Mouse (Mus musculus) CH12.LX (cell line): ENCODE measurements around the gene Cd48. TPM values are rescaled to one million over a fixed set of nuclear protein-coding genes. Genes with fewer than 3 reads are reported as not detected.

Experiments
- DNase-seq: peaks from one replicate; pipeline ENCODE4 v3.0.0-alpha.2; 2013; ENCODE audit errors: extremely low read depth
- H3K27ac ChIP-seq: 2 replicates; pipeline ENCODE4 v1.5.1; 2012; ENCODE audit warnings: low read depth, mild to moderate bottlenecking, control low read depth, moderate library complexity; ENCODE audit not compliant: insufficient read depth
- H3K27me3 ChIP-seq: replicated peaks from 2 replicates; pipeline ENCODE3; 2012; ENCODE audit warnings: inconsistent platforms
- H3K36me3 ChIP-seq, 2 experiments: replicated peaks in 1 of 2; 2 replicates each; pipeline versions ENCODE3 to v1.6.1; 2012; ENCODE audit warnings: inconsistent platforms in 1 of 2, low read length in 1 of 2, mild to moderate bottlenecking in 1 of 2, mixed read lengths in 1 of 2, moderate library complexity in 1 of 2; ENCODE audit not compliant: control insufficient read depth in 1 of 2, insufficient read depth in 1 of 2
- H3K4me1 ChIP-seq, 2 experiments: 2 replicates each; pipeline ENCODE4 v1.6.1; 2012; ENCODE audit warnings: inconsistent platforms in 1 of 2, moderate library complexity in 1 of 2; ENCODE audit not compliant: insufficient read depth in 2 of 2, control insufficient read depth in 1 of 2
- H3K4me2 ChIP-seq: 2 replicates; pipeline ENCODE4 v1.6.1; 2012; ENCODE audit warnings: low read depth, mild to moderate bottlenecking, control low read depth; ENCODE audit not compliant: poor library complexity, insufficient read depth, severe bottlenecking
- H3K4me3 ChIP-seq, 3 experiments: fragments of 150-350 bp in 1 of 3; sonication (generic) in 1 of 3; replicated peaks in 1 of 3; 2 replicates each; pipeline versions ENCODE3 to v1.5.1; 2011 to 2012; ENCODE audit warnings: low read depth in 2 of 3, low read length in 2 of 3, mild to moderate bottlenecking in 2 of 3, moderate library complexity in 2 of 3, control low read depth in 1 of 3, improper control_type of control experiment in 1 of 3, inconsistent platforms in 1 of 3, mixed read lengths in 1 of 3; ENCODE audit not compliant: poor library complexity in 1 of 3
- H3K79me2 ChIP-seq: replicated peaks from 2 replicates; pipeline ENCODE4 v1.6.1; 2012; ENCODE audit warnings: mild to moderate bottlenecking, moderate library complexity; ENCODE audit not compliant: control insufficient read depth, poor library complexity, insufficient read depth, severe bottlenecking; ENCODE audit errors: extremely low read depth
- H3K9ac ChIP-seq: 2 replicates; pipeline ENCODE4 v1.6.1; 2012; ENCODE audit warnings: low read depth, mild to moderate bottlenecking, control low read depth, moderate library complexity; ENCODE audit not compliant: insufficient read depth
- H3K9me3 ChIP-seq: replicated peaks from 2 replicates; pipeline ENCODE3; 2012; ENCODE audit warnings: low read length, inconsistent platforms, mixed read lengths
- BHLHE40 ChIP-seq: IDR thresholded peaks from 2 replicates; pipeline ENCODE4 v1.6.1; 2011; ENCODE audit warnings: mild to moderate bottlenecking, low read depth, low read length, improper control_type of control experiment
- CHD1 ChIP-seq: IDR thresholded peaks from 2 replicates; pipeline ENCODE4 v1.6.1; 2012; ENCODE audit warnings: low read depth, low read length, improper control_type of control experiment, inconsistent platforms
- CHD2 ChIP-seq: IDR thresholded peaks from 2 replicates; pipeline ENCODE4 v1.6.1; 2011; ENCODE audit warnings: low read length, improper control_type of control experiment
- CTCF ChIP-seq, 2 experiments: IDR thresholded peaks in 1 of 2; conservative IDR thresholded peaks in 1 of 2; 2 replicates each; pipeline ENCODE4 v1.5.1; 2011 to 2012; ENCODE audit warnings: low read depth in 2 of 2, low read length in 2 of 2, improper control_type of control experiment in 1 of 2, inconsistent platforms in 1 of 2, mild to moderate bottlenecking in 1 of 2, moderate library complexity in 1 of 2
- E2F4 ChIP-seq: IDR thresholded peaks from 2 replicates; pipeline ENCODE4 v1.6.1; 2011; ENCODE audit warnings: low read depth, low read length, improper control_type of control experiment; ENCODE audit not compliant: insufficient replicate concordance
- ELF1 ChIP-seq: IDR thresholded peaks from 2 replicates; pipeline ENCODE4 v1.6.1; 2014; ENCODE audit warnings: low read depth, mild to moderate bottlenecking, inconsistent platforms, low read length, improper control_type of control experiment
- EP300 ChIP-seq: IDR thresholded peaks from 2 replicates; pipeline ENCODE4 v1.6.1; 2011; ENCODE audit warnings: low read length, improper control_type of control experiment
- ETS1 ChIP-seq: conservative IDR thresholded peaks from 2 replicates; pipeline ENCODE4 v1.6.1; 2012; ENCODE audit warnings: low read depth, mild to moderate bottlenecking, inconsistent platforms, low read length, improper control_type of control experiment, moderate library complexity
- GABPA ChIP-seq: IDR thresholded peaks from 2 replicates; pipeline ENCODE4 v1.6.1; 2012; ENCODE audit warnings: low read depth, low read length, improper control_type of control experiment, inconsistent platforms; ENCODE audit not compliant: insufficient replicate concordance
- HCFC1 ChIP-seq: IDR thresholded peaks from 2 replicates; pipeline ENCODE4 v1.6.1; 2012; ENCODE audit warnings: low read depth, mild to moderate bottlenecking, inconsistent platforms, low read length, improper control_type of control experiment
- IRF4 ChIP-seq: IDR thresholded peaks from 2 replicates; pipeline ENCODE4 v1.6.1; 2014; ENCODE audit warnings: low read depth, mild to moderate bottlenecking, inconsistent platforms, low read length, improper control_type of control experiment
- JUN ChIP-seq: IDR thresholded peaks from 2 replicates; pipeline ENCODE4 v1.6.1; 2011; ENCODE audit warnings: low read depth, mild to moderate bottlenecking, low read length, improper control_type of control experiment, moderate library complexity; ENCODE audit not compliant: insufficient read depth
- JUND ChIP-seq: conservative IDR thresholded peaks from 2 replicates; pipeline ENCODE4 v1.6.1; 2011; ENCODE audit warnings: low read depth, low read length, improper control_type of control experiment
- KAT2A ChIP-seq: IDR thresholded peaks from 2 replicates; pipeline ENCODE4 v1.6.1; 2012; ENCODE audit warnings: low read length, improper control_type of control experiment, inconsistent platforms; ENCODE audit not compliant: insufficient replicate concordance
- MAFK ChIP-seq: IDR thresholded peaks from 2 replicates; pipeline ENCODE4 v1.6.1; 2011; ENCODE audit warnings: low read length, improper control_type of control experiment; ENCODE audit not compliant: insufficient replicate concordance
- MAX ChIP-seq: IDR thresholded peaks from 2 replicates; pipeline ENCODE4 v1.6.1; 2011; ENCODE audit warnings: low read length, improper control_type of control experiment
- MAZ ChIP-seq: IDR thresholded peaks from 2 replicates; pipeline ENCODE4 v1.6.1; 2012; ENCODE audit warnings: low read depth, mild to moderate bottlenecking, inconsistent platforms, low read length, improper control_type of control experiment, moderate library complexity
- MEF2A ChIP-seq: IDR thresholded peaks from 2 replicates; pipeline ENCODE4 v1.6.1; 2014; ENCODE audit warnings: low read depth, mild to moderate bottlenecking, inconsistent platforms, low read length, improper control_type of control experiment, borderline replicate concordance
- MXI1 ChIP-seq: IDR thresholded peaks from 2 replicates; pipeline ENCODE4 v1.6.1; 2011; ENCODE audit warnings: mild to moderate bottlenecking, low read depth, low read length, improper control_type of control experiment
- MYC ChIP-seq: IDR thresholded peaks from 2 replicates; pipeline ENCODE4 v1.6.1; 2011; ENCODE audit warnings: low read depth, mild to moderate bottlenecking, improper control_type of control experiment, low read length
- NELFE ChIP-seq: IDR thresholded peaks from 2 replicates; pipeline ENCODE4 v1.6.1; 2011; ENCODE audit warnings: low read depth, low read length, improper control_type of control experiment
- NRF1 ChIP-seq: IDR thresholded peaks from 2 replicates; pipeline ENCODE4 v1.6.1; 2014; ENCODE audit warnings: low read depth, mild to moderate bottlenecking, inconsistent platforms, low read length, improper control_type of control experiment, moderate library complexity
- PAX5 ChIP-seq: IDR thresholded peaks from 2 replicates; pipeline ENCODE4 v1.6.1; 2012; ENCODE audit warnings: low read length, inconsistent platforms, mixed read lengths
- POLR2A ChIP-seq: IDR thresholded peaks from 2 replicates; pipeline ENCODE4 v1.6.1; 2011; ENCODE audit warnings: low read depth, mild to moderate bottlenecking, improper control_type of control experiment, low read length
- POLR2AphosphoS2 ChIP-seq: IDR thresholded peaks from 2 replicates; pipeline ENCODE4 v1.6.1; 2011; ENCODE audit warnings: low read depth, low read length, improper control_type of control experiment
- RAD21 ChIP-seq: IDR thresholded peaks from 2 replicates; pipeline ENCODE4 v1.6.1; 2011; ENCODE audit warnings: low read depth, mild to moderate bottlenecking, low read length, improper control_type of control experiment, moderate library complexity
- RCOR1 ChIP-seq: conservative IDR thresholded peaks from 2 replicates; pipeline ENCODE4 v1.6.1; 2012; ENCODE audit warnings: low read depth, mild to moderate bottlenecking, inconsistent platforms, low read length, improper control_type of control experiment
- SIN3A ChIP-seq: IDR thresholded peaks from 2 replicates; pipeline ENCODE4 v1.6.1; 2012; ENCODE audit warnings: low read length, improper control_type of control experiment, inconsistent platforms
- SMC3 ChIP-seq: IDR thresholded peaks from 2 replicates; pipeline ENCODE4 v1.6.1; 2011; ENCODE audit warnings: low read depth, low read length, improper control_type of control experiment
- TBP ChIP-seq: conservative IDR thresholded peaks from 2 replicates; pipeline ENCODE4 v1.6.1; 2011; ENCODE audit warnings: low read depth, low read length, improper control_type of control experiment
- TCF12 ChIP-seq: IDR thresholded peaks from 2 replicates; pipeline ENCODE4 v1.6.1; 2014; ENCODE audit warnings: low read depth, mild to moderate bottlenecking, inconsistent platforms, low read length, improper control_type of control experiment
- UBTF ChIP-seq: IDR thresholded peaks from 2 replicates; pipeline ENCODE4 v1.6.1; 2012; ENCODE audit warnings: low read depth, mild to moderate bottlenecking, inconsistent platforms, low read length, improper control_type of control experiment, moderate library complexity
- USF1 ChIP-seq: IDR thresholded peaks from 2 replicates; pipeline ENCODE4 v1.6.1; 2014; ENCODE audit warnings: low read depth, mild to moderate bottlenecking, inconsistent platforms, low read length, improper control_type of control experiment
- USF2 ChIP-seq: conservative IDR thresholded peaks from 2 replicates; pipeline ENCODE4 v1.6.1; 2011; ENCODE audit warnings: low read depth, low read length, improper control_type of control experiment
- ZC3H11A ChIP-seq: IDR thresholded peaks from 2 replicates; pipeline ENCODE4 v1.6.1; 2012; ENCODE audit warnings: low read depth, mild to moderate bottlenecking, inconsistent platforms, low read length, improper control_type of control experiment
- ZKSCAN1 ChIP-seq: IDR thresholded peaks from 2 replicates; pipeline ENCODE4 v1.6.1; 2012; ENCODE audit warnings: low read depth, inconsistent platforms, low read length, improper control_type of control experiment, borderline replicate concordance
- ZMIZ1 ChIP-seq: IDR thresholded peaks from 2 replicates; pipeline ENCODE4 v1.6.1; 2012; ENCODE audit warnings: low read depth, mild to moderate bottlenecking, inconsistent platforms, low read length, improper control_type of control experiment
- ZNF384 ChIP-seq: IDR thresholded peaks from 2 replicates; pipeline ENCODE4 v1.6.1; 2012; ENCODE audit warnings: low read depth, low read length, improper control_type of control experiment, inconsistent platforms
- dilution Hi-C: fragments of 300-500 bp; cut with MboI; formaldehyde crosslinking; loops from 2 replicates; pipeline ENCODE4 v1.14.3; 2020; ENCODE audit warnings: low sequenced_read_pairs; ENCODE audit not compliant: extremely low pct_unique_long_range_greater_than_20kb, extremely low pct_ligation_motif_present
- in situ Hi-C: fragments of 300-500 bp; cut with MboI; formaldehyde crosslinking; loops from 3 replicates; pipeline ENCODE4 v1.14.3; 2019; ENCODE audit warnings: low sequenced_read_pairs, low pct_ligation_motif_present, low pct_unique_long_range_greater_than_20kb, mixed read lengths
- polyA plus RNA-seq: library from polyadenylated mRNA; unstranded; fragments of >175 nt; gene quantifications from 2 replicates; pipeline ENCODE4 v1.2.1, GENCODE M21; 2012; ENCODE audit warnings: low read depth; ENCODE audit not compliant: insufficient read length
- total RNA-seq, 2 experiments: library from RNA; depleted of rRNA; stranded (reverse); fragments of 300-350 nt in 1 of 2; fragments of >200 nt in 1 of 2; gene quantifications; 2 replicates each; pipeline ENCODE4 v1.2.3; 2012 to 2014

The Cd48 gene
- total RNA-seq (2012; rRNA removed) (65.0 and 96.4 TPM in 2 replicates), total RNA-seq (2014; rRNA removed) (218 and 231 TPM in 2 replicates), polyA plus RNA-seq (80.3 and 87.6 TPM in 2 replicates)

- dilution Hi-C loops, result no loop called here
- Histone ChIP-seq H3K9ac (peak within 1 kb of the TSS; percentile 95), H3K9me3 (no peaks in the 10 kb centered on the region), H3K4me2 (peak within 1 kb of the TSS; percentile 88), H3K79me2 (peaks cover 30% of the 10 kb centered on the region), H3K27ac (peak within 1 kb of the TSS; percentile 93), H3K4me1 (peaks cover 22 to 45% of the 10 kb centered on the region in 2 experiments), H3K36me3 (peaks cover 0 to 11% of the 10 kb centered on the region in 2 experiments), H3K27me3 (no peaks in the 10 kb centered on the region), H3K4me3 (peak within 1 kb of the TSS; percentile 78 to 98 (median 78))
- TF ChIP-seq JUND (no peak; the same call in 1 of the 2 replicates), USF1 (no peak), POLR2AphosphoS2 (no peak), RCOR1 (no peak), SIN3A (peak; percentile 89; the same call in 1 of the 2 replicates), MYC (peak; percentile 79; the same call in 1 of the 2 replicates), MAFK (no peak), MEF2A (peak; percentile 29; the same call in 1 of the 2 replicates), NRF1 (peak; percentile 70), MAX (peak; percentile 26; the same call in 1 of the 2 replicates), MXI1 (peak; percentile 69), POLR2A (peak; percentile 80), RAD21 (no peak), SMC3 (no peak), CTCF (conservative IDR thresholded peaks at IDR 0.05 in 1 of 2, IDR thresholded peaks at IDR 0.05 in 1 of 2; ENCODE audit: low read depth in 2 of 2, low read length in 2 of 2) (no peak), HCFC1 (peak; percentile 67), EP300 (no peak), PAX5 (no peak), USF2 (no peak), CHD1 (no peak), ZMIZ1 (0 out of 2 replicates have a peak, but pooled peaks have one; percentile 49), ZNF384 (peak; percentile 81), ZC3H11A (no peak), GABPA (no peak), E2F4 (no peak), NELFE (peak; percentile 74), ZKSCAN1 (no peak), UBTF (no peak), KAT2A (0 out of 2 replicates have a peak, but pooled peaks have one; percentile 25), MAZ (0 out of 2 replicates have a peak, but pooled peaks have one; percentile 40), ELF1 (peak; percentile 90), ETS1 (no peak; the same call in 1 of the 2 replicates), JUN (no peak), TCF12 (peak; percentile 74), TBP (peak; percentile 90), BHLHE40 (no peak; the same call in 1 of the 2 replicates), IRF4 (peak; percentile 60; the same call in 1 of the 2 replicates), CHD2 (no peak)
- in situ Hi-C loops, result no loop called here
- peak; percentile 69 for DNase-seq
Observed at GRCm38 (mm10) chr1:171681531-171682299, at the start of gene Cd48. Gene Cd48 (plus strand): TSS chr1:171682009.
